ENCODE assay signal across 11 mouse cellular contexts in genomic region chr3:99240213-99240720, GRCm38 (mm10). TPM values are rescaled to one million over a fixed set of nuclear protein-coding genes. Genes with fewer than 3 reads are reported as not detected.
DNase-seq lines count a peak whose midpoint lies in the region; ATAC-seq lines count a peak whose summit lies in the region.
"Had no signal": no experiment of that assay in that cellular context is flagged by ENCODE, and none has a peak within 500 bp of the region (broad histone marks: within the 10 kb centered on the region; RNA-seq: fewer than 3 reads in every experiment).

TSS of gene Tbx15 (plus strand) at chr3:99240381.

- peak within 1 kb of the TSS; percentile 31 for H3K4me3 ChIP-seq in heart, embryonic 15.5 days
- peak within 1 kb of the TSS; percentile 50 for H3K4me3 ChIP-seq in brown adipose tissue, adult 24 weeks (ENCODE audit: insufficient read depth, low read depth, low read length)
- peak within 1 kb of the TSS; percentile 32 for H3K4me3 ChIP-seq in heart, embryonic 16.5 days (ENCODE audit: low read length)
- H3K4me3 ChIP-seq in midbrain, embryonic 11.5 days (ENCODE audit: low read depth, low read length): peak within 1 kb of the TSS; percentile 7; the same call in 1 of the 2 replicates

- no peak for DNase-seq in heart, postnatal 14 days
- DNase-seq in midbrain, embryonic 11.5 days (ENCODE audit: low spot score, missing footprints): no peak
- no peak for DNase-seq in retina, postnatal 1 day
- no peak for DNase-seq in testis, postnatal 14 days (ENCODE audit: low spot score)
- DNase-seq in ovary, postnatal 36 days (ENCODE audit: low spot score): no peak
- DNase-seq: cerebellum, adult 9-11 months had no signal

- no peak for ATAC-seq in heart, embryonic 15.5 days (replicated peaks; ENCODE audit: insufficient number of reproducible peaks, insufficient read depth, low FRiP score, low read depth)
- no peak for ATAC-seq in heart, embryonic 16.5 days (replicated peaks; ENCODE audit: extremely low read depth, insufficient read depth, low FRiP score)
- no peak; the same call in 1 of the 2 replicates for ATAC-seq in midbrain, embryonic 11.5 days (ENCODE audit: low FRiP score)

- H3K4me2 ChIP-seq in heart, embryonic 15.5 days: peak within 1 kb of the TSS; percentile 43
- peak within 1 kb of the TSS; percentile 46 for H3K4me2 ChIP-seq in heart, embryonic 16.5 days (ENCODE audit: low read depth, low read length)
- H3K4me2 ChIP-seq in midbrain, embryonic 11.5 days: peak within 1 kb of the TSS; percentile 19; the same call in 1 of the 2 replicates

- no peaks in the 10 kb centered on the region for H3K9me3 ChIP-seq in heart, embryonic 15.5 days (replicated peaks)
- no peaks in the 10 kb centered on the region for H3K9me3 ChIP-seq in heart, embryonic 16.5 days (replicated peaks; ENCODE audit: control insufficient read depth, low read length)
- H3K9me3 ChIP-seq in midbrain, embryonic 11.5 days (ENCODE audit: control insufficient read depth, low read length): no peaks in the 10 kb centered on the region

- intact Hi-C loops in heart, postnatal 14 days (cut with DNase I): no loop called here

- H3K36me3 ChIP-seq in heart, embryonic 15.5 days: no peaks in the 10 kb centered on the region
- H3K36me3 ChIP-seq in heart, embryonic 16.5 days (ENCODE audit: control insufficient read depth, insufficient read depth): no peaks in the 10 kb centered on the region
- H3K36me3 ChIP-seq in midbrain, embryonic 11.5 days (ENCODE audit: control insufficient read depth, insufficient read depth, low read length): no peaks in the 10 kb centered on the region
- H3K36me3 ChIP-seq: G1E had no signal

- H3K27ac ChIP-seq in heart, embryonic 15.5 days: no peak within 1 kb of the TSS
- no peak within 1 kb of the TSS for H3K27ac ChIP-seq in brown adipose tissue, adult 24 weeks (replicated peaks; ENCODE audit: low read depth, low read length)
- H3K27ac ChIP-seq in heart, embryonic 16.5 days (ENCODE audit: low read length): no peak within 1 kb of the TSS
- H3K27ac ChIP-seq in midbrain, embryonic 11.5 days (ENCODE audit: low read depth, low read length): no peak within 1 kb of the TSS

- H3K27me3 ChIP-seq in heart, embryonic 15.5 days: peaks cover 95% of the 10 kb centered on the region
- peaks cover 84% of the 10 kb centered on the region for H3K27me3 ChIP-seq in heart, embryonic 16.5 days (ENCODE audit: control insufficient read depth, insufficient read depth, low read length)
- peaks cover 97% of the 10 kb centered on the region for H3K27me3 ChIP-seq in midbrain, embryonic 11.5 days (ENCODE audit: control insufficient read depth, insufficient read depth, low read length)

- 3% methylated on average over 19 of the region's 20 CpGs for WGBS in heart, embryonic 15.5 days
- 3% methylated on average over 19 of the region's 20 CpGs for WGBS in heart, embryonic 16.5 days
- WGBS in midbrain, embryonic 11.5 days: 0% methylated on average over 20 of the region's 20 CpGs

- no peak within 1 kb of the TSS for H3K9ac ChIP-seq in heart, embryonic 15.5 days
- no peak within 1 kb of the TSS for H3K9ac ChIP-seq in heart, embryonic 16.5 days (ENCODE audit: low read length)
- H3K9ac ChIP-seq in midbrain, embryonic 11.5 days (ENCODE audit: low read length): no peak within 1 kb of the TSS

- peaks cover 16% of the 10 kb centered on the region for H3K4me1 ChIP-seq in heart, embryonic 15.5 days (replicated peaks)
- no peaks in the 10 kb centered on the region for H3K4me1 ChIP-seq in brown adipose tissue, adult 24 weeks (ENCODE audit: control insufficient read depth, insufficient read depth, insufficient read length, low read length)
- H3K4me1 ChIP-seq in heart, embryonic 16.5 days (ENCODE audit: control insufficient read depth, insufficient read depth, low read length): no peaks in the 10 kb centered on the region
- peaks cover 6% of the 10 kb centered on the region for H3K4me1 ChIP-seq in midbrain, embryonic 11.5 days (ENCODE audit: control insufficient read depth, insufficient read depth, low read length)

RNA-seq across cellular contexts. Expression of gene Tbx15, which starts in this region (rescaled TPM):
- 0.08 and 0.13 TPM in 2 replicates for polyA plus RNA-seq in heart, embryonic 15.5 days (2015; fragmentation: Nextera tagmentation; extraction: Ambion mirVana)
- total RNA-seq in heart, postnatal 14 days (2021): under 1 TPM; 0.10 to 0.48 TPM
- polyA plus RNA-seq in brown adipose tissue, adult 24 weeks (2012; ENCODE audit: insufficient read depth, insufficient read length, missing spikeins): 3.3 and 4.1 TPM in 2 replicates
- 0.09 and 0.12 TPM in 2 replicates for polyA plus RNA-seq in heart, embryonic 16.5 days (2015; fragmentation: Nextera tagmentation; extraction: Ambion mirVana)
- polyA plus RNA-seq in midbrain, embryonic 11.5 days (2014; fragmentation: Nextera tagmentation; extraction: Ambion mirVana): 1.6 and 1.8 TPM in 2 replicates
- polyA plus RNA-seq: G1E; large intestine, adult 2 months had no signal
